Mouse (Mus musculus) induced T-regulatory cell, adult 2 months (primary cell): ENCODE results near the gene 9930111J21Rik2.

Experiments used
- DNase-seq: peaks from one replicate; pipeline ENCODE4 v3.0.0-alpha.2; 2012; ENCODE audit warnings: low read depth

Gene 9930111J21Rik2

GRCm38 (mm10) chr11:49051093-49051891 is at the start of gene 9930111J21Rik2:
TSS of gene 9930111J21Rik2 (minus strand) at chr11:49051242.
- DNase-seq, result peak; percentile 61

DNA sequence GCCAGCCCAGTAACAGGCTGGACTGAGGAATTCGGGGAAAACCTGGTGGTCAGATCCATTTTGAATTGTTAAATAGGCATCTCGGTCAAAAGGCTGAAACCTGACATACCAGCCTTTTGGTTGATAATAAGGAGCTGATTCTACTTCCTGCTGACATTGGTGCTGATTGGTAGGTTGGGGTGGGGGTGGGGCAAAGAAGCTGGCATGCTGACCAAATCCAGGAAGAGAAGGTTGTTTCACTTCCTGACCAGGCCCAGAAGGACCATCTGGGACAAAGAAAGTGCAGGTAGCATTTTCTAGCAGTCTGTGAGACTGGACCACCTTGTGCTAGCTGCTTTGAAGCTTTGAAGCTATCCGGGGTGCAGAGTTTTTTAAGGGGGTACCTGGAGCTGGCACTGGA is 49.4 kb upstream of the 9930111J21Rik2 start:
- peak; percentile 78 for DNase-seq

- no peak for DNase-seq
Observed at GRCm38 (mm10) chr11:49095367-49095766, 44.3 kb upstream of the 9930111J21Rik2 start.

DNA sequence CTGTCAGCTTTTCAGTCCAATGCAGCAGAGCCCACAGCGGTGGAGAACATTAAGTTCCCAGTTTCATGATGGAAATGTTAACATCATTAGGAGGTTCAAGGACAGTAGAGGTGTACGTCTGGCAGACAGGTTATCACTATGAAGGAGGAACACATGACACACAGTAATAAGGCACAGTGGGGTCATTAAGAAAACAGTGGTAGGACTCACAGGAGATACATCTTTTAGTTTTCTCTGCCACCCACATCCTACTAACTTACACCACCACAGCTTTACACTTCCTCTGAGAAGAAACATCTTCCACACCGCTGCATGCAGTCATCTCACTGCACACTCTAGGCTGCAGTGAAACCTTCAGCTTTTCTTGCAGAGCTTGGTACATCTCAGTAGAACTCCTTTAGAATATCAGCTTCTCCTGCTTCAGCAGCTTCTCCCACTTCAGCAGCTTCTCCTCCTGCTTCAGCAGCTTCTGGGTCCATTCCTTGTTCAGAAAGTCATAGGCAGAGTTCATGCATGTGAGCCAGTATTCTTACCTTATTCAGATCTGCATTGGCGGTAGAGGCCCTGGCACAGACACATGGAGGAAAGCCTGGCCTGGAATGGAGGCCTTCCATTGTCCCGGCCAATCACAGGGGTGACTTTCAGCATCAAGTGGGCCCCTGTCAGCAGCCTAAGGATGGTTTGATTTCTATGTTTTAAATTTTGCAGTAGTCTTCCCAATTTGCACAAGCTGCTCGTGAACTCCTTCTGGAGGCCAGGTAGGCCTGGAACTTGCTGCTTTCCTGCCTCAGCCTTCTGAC is 43.0 kb upstream of the 9930111J21Rik2 start:
- DNase-seq, result peak; percentile 81

GRCm38 (mm10) chr11:49092786-49093185 is 41.7 kb upstream of the 9930111J21Rik2 start:
- peak; percentile 47 for DNase-seq

- peak; percentile 45 for DNase-seq
Observed at GRCm38 (mm10) chr11:49092053-49092586, 41.1 kb upstream of the 9930111J21Rik2 start.

GRCm38 (mm10) chr11:49091171-49091570 is 40.1 kb upstream of the 9930111J21Rik2 start:
- peak; percentile 29 for DNase-seq

GRCm38 (mm10) chr11:49090551-49090950 is 39.5 kb upstream of the 9930111J21Rik2 start:
- peak; percentile 68 for DNase-seq

DNA sequence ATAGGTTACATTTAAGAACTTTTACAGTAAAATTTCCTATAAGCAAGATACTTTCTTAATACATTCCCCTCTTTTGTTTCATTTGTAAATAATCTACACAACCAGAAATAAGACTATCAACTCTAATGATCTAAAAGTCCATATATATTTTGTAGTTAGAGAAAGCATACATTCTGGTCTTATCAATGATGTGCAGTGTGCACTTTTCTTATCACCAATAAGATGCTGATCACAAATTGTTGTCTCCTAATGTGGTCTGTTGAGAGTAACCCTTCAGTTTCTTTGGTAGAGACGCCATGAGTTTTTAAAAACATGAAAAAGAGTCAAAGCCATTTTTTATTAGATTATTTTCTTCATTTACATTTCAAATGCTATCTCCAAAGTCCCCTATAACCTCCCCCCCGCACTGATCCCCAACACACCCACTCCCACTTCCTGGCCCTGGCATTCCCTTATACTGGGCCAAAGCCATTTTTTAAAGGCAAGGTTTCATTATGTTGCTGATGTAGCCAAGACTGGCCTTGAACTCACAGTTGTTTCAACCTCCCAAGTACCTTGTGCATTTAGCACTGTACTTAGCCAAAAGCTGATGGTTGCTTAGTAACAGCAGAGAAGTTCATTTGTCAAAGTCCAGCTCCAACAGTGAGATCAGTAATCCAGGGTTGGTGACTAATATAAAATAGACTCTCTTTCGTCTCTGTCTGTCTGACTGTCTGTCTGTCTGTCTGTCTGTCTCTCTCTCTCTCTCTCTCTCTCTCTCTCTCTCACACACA is 38.9 kb upstream of the 9930111J21Rik2 start:
- DNase-seq, result peak; percentile 60

GRCm38 (mm10) chr11:49088990-49089652 is 38.1 kb upstream of the 9930111J21Rik2 start:
- DNase-seq, result peak; percentile 67

DNA sequence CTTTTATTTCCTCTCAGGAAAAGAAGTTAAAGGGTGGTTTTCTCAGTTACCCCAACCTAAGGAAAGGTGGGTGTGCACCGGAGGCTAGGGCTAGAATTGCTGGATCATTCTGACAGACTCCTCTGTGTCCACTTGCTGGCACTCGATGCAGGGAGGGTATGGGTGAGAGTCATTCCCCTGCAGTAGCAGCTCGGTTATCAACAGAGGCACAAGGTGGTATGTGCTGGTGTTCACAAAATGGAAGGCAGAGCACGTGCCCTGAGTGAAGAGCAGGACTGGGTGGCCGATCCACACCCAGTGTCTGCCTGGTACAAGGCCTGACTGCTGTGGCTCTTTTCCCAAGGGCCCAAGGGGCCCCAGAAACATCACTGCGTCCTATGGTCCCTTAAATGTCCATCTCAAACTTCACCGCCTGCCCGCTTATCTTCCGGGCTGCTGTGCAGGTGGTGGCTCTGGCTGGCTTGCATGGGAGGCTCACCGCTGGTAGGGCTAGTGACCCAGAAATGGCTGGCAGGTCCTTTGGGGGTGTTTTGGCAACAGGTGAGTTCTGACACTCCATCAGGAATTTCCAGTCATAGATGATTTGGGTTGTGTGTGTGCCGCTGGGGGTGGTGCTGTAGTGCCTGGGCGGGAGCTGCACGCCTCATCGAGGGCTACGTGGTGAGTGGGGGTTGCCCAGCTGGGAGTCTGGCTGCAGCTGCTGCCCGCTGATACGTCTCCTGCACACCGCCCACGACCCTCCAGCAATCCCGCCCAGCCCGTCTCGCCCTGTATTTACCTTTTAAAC is 37.0 kb upstream of the 9930111J21Rik2 start:
- peak; percentile 79 for DNase-seq

DNA sequence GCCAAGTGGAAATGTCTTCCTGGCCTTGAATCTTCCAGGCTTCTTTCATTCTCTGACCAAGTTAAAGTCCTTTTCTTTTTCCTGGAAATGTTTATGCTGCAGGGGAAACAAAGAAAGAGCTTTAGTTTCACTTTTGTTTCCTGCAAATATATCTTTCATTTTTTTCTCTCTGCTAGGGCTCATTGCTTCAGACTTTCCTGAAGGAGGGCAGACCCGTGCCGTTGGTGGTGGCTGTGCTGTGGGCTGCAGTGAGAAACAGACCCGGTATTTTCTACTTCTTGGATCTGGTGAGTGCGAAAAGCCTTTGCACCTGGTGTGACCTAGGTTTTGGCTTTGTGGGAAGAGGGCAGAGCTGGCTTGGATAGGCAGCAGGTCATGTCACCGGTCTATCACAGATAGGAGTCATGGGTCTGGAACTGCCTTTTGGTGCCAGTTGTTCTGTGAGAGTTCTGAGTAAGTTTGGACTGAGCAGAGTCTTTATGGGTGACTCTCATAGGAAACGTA is 35.9 kb upstream of the 9930111J21Rik2 start:
- DNase-seq, result peak; percentile 81

GRCm38 (mm10) chr11:49084875-49085274 is 33.8 kb upstream of the 9930111J21Rik2 start:
- peak; percentile 86 for DNase-seq

- no peak for DNase-seq
Observed at GRCm38 (mm10) chr11:49084385-49084784, 33.3 kb upstream of the 9930111J21Rik2 start.

GRCm38 (mm10) chr11:49083808-49084207 is 32.8 kb upstream of the 9930111J21Rik2 start:
- peak; percentile 61 for DNase-seq

DNA sequence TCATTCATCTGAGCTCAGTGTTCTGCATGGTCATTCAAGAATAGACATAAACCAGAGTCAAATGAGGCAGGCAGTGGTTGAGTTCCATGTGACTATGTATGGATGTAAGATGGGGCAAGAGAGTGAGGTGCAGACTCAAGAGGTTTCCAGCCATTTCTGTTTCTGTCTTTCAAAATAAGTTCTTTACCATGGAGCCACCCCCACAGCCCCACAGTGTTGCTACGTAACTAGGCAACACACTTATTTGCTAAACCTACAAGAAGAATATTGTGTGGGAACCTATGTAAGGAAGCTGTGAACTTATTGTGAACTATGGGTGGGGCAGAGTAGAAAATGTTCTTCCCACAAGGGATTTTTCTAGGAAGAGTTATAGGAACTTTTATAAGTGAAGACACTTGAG is 32.1 kb upstream of the 9930111J21Rik2 start:
- DNase-seq, result peak; percentile 78

DNA sequence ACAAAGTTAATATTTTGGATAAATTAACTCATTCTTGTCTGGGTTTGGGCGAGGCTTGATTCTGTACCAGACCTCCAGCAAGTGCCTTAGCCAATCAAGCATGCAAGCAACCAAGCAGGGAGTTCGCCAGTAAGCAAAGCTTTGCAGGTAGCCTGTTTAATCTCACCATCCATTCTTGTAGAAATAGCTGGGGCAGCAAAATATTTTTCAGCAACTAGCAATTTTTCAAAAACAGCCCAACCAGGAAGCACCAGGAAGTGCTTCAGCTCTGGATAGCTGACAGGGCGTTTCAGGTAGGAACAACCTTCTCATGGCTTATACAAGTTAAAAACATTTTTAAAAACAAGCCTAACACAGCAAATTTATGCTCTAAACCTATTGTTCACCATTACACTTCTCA is 30.8 kb upstream of the 9930111J21Rik2 start:
- DNase-seq, result peak; percentile 61

- peak; percentile 84 for DNase-seq
Observed at GRCm38 (mm10) chr11:49081356-49081755, 30.3 kb upstream of the 9930111J21Rik2 start.

DNA sequence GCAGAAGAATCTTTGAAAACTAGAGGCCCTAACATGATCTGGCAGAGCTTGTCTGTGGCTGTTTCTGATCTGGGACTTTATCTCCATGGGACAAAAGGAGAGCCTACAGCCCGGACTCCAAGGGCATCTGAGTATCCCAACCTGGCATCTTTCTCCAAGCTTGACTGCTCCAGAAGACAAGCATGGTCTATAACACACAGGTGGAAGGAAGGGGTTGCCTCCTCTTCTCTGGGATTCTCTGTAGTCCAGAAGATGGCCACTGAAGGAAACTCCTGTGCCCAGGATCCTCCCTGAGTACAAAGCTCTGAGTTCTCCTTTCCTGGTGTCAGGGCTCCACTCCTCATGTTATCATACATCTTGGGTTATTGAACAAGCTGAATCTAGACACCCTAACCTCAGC is 29.6 kb upstream of the 9930111J21Rik2 start:
- DNase-seq, result peak; percentile 55

- DNase-seq, result no peak
Observed at GRCm38 (mm10) chr11:49078719-49079118, 27.7 kb upstream of the 9930111J21Rik2 start.
